Mouse (Mus musculus) hindbrain, embryonic 15.5 days (tissue): ENCODE measurements at regions not wholly inside any gene's neighbourhood (a gene's known extent, or its start where the extent isn't known, plus 50 kb on each side); places are given as distances from the start of the nearest gene placed in this dataset.

ENCODE experiments used
- ATAC-seq: fragments of 200-750 bp; cut with Nextera tagmentation; 2 replicates; pipeline ENCODE4 v1.8.0; 2017; ENCODE audit warnings: low read depth, moderate number of reproducible peaks, moderate TSS enrichment; ENCODE audit not compliant: low FRiP score
- H3K27ac ChIP-seq: fragments of 300-500 bp; sonication (generic); replicated peaks from 2 replicates; pipeline ENCODE4 v1.5.1; 2015; ENCODE audit warnings: mild to moderate bottlenecking, inconsistent platforms
- H3K27me3 ChIP-seq: fragments of 300-500 bp; sonication (generic); 2 replicates; pipeline ENCODE4 v1.6.1; 2015; ENCODE audit warnings: control low read depth, inconsistent platforms
- H3K36me3 ChIP-seq: fragments of 300-500 bp; sonication (generic); 2 replicates; pipeline ENCODE4 v1.6.1; 2015; ENCODE audit warnings: control low read depth, inconsistent platforms
- H3K4me1 ChIP-seq: fragments of 300-500 bp; sonication (generic); replicated peaks from 2 replicates; pipeline ENCODE4 v1.6.1; 2015; ENCODE audit warnings: control low read depth, inconsistent platforms
- H3K4me2 ChIP-seq: fragments of 300-500 bp; sonication (generic); 2 replicates; pipeline ENCODE4 v1.6.1; 2015; ENCODE audit warnings: moderate library complexity, mild to moderate bottlenecking, inconsistent platforms
- H3K4me3 ChIP-seq: fragments of 300-500 bp; sonication (generic); 2 replicates; pipeline ENCODE4 v1.5.1; 2015; ENCODE audit warnings: mild to moderate bottlenecking, inconsistent platforms
- H3K9ac ChIP-seq: fragments of 300-500 bp; sonication (generic); 2 replicates; pipeline ENCODE4 v1.6.1; 2015; ENCODE audit warnings: inconsistent platforms
- H3K9me3 ChIP-seq: fragments of 300-500 bp; sonication (generic); 2 replicates; pipeline ENCODE4 v1.6.1; 2016; ENCODE audit warnings: control low read depth, inconsistent platforms
- WGBS: fragments of 180-500 bp; shearing (Covaris S2); methylation state at CpG from one replicate; pipeline ENCODE4 v1.1.7; 2015; 5-methylcytosine and 5-hydroxymethylcytosine counted together

- Histone ChIP-seq H3K4me3 (no peak overlapping the region), H3K4me2 (no peak overlapping the region), H3K27me3 (no peaks in the 10 kb centered on the region), H3K9ac (no peak overlapping the region), H3K4me1 (no peaks in the 10 kb centered on the region), H3K36me3 (no peaks in the 10 kb centered on the region), H3K27ac (no peak overlapping the region), H3K9me3 (no peaks in the 10 kb centered on the region)
- 80% methylated on average over 1 of the region's 1 CpGs for WGBS
- no peak for ATAC-seq
These were observed 501.7 kb downstream of the Phex start for GRCm38 (mm10) chrX:156913363-156913762.
